Mouse (Mus musculus): ENCODE measurements around the gene Cog1.

DNA sequence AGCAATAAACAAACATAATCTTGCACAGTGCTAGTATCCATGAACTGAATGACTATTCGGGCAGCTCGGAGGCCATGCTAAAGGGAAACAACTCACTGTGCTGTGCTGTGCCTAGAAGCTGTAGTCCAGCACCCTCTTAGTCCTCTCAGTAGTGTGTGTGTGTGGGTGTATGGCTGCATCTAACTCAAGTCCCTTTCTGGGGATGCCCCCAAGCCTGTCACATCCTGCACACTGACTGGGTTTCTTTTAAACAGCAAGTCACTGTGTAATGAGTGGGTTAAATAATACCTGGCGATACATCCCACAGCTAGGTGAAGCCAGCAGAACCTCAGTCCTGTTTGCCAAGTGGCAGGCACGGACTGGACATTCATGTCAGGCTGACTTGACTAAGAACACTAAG is 9.8 kb downstream of the Cog1 start:
- no peak for TF ChIP-seq POLR2A (IDR thresholded peaks at IDR 0.05; ENCODE audit: borderline replicate concordance, low read depth, low read length)
- no peak for TF ChIP-seq CTCF (IDR thresholded peaks at IDR 0.05; ENCODE audit: low read depth, low read length)

Measured in bone marrow macrophage, adult 2 months (primary cell).